Mouse (Mus musculus): Measurements from ENCODE around the gene B3glct. TPM values are rescaled to one million over a fixed set of nuclear protein-coding genes. Genes with fewer than 3 reads are reported as not detected.

B3glct gene
- total and polyA plus RNA-seq, 3 experiments = 12.1 to 14.2 TPM; not detected in 1

DNA sequence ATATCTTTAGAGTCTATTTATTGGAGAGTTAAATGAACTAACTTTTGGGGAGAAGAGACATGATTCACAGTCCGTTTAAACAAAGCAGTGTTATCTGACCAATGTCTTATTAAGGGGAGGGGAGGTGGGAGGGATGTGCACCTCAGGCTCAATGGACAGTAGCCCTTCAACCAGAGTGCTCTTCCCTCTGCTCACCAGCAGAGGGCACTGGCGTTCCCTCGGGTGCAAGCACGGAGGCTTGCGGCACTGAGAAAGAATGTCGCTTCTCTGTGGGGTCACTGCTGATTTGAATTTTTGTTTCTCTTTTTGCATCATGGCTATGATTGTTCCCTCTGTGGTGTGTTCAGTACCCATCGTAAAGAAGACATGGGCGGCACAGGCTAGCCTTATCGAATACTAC is 67.0 kb downstream of the B3glct start:
- peak; percentile 25 for DNase-seq (ENCODE audit: low read depth, low spot score)
- no peak for TF ChIP-seq JUND (IDR thresholded peaks at IDR 0.05; ENCODE audit: low read depth, low read length)
- no peak for TF ChIP-seq USF1 (IDR thresholded peaks at IDR 0.05; ENCODE audit: low read depth, low read length)
- TF ChIP-seq TBP (IDR thresholded peaks at IDR 0.05; ENCODE audit: low read depth, low read length) = no peak
- TF ChIP-seq ZMIZ1 (IDR thresholded peaks at IDR 0.05; ENCODE audit: low read depth, low read length) = no peak
- TF ChIP-seq ZNF384 (IDR thresholded peaks at IDR 0.05; ENCODE audit: low read depth, low read length) = no peak
- no peak for TF ChIP-seq USF2 (IDR thresholded peaks at IDR 0.05; ENCODE audit: borderline replicate concordance in 1 of 2, insufficient read depth in 1 of 2, low read depth in 1 of 2, low read length in 2 of 2)
- no peak for TF ChIP-seq SIN3A (IDR thresholded peaks at IDR 0.05; ENCODE audit: low read length)
- no peak for TF ChIP-seq ELF1 (IDR thresholded peaks at IDR 0.05; ENCODE audit: low read depth, low read length)
- TF ChIP-seq NRF1 (IDR thresholded peaks at IDR 0.05; ENCODE audit: insufficient read depth, low read depth, low read length, poor library complexity, severe bottlenecking) = no peak
- no peak for TF ChIP-seq EP300 (IDR thresholded peaks at IDR 0.05; ENCODE audit: low read depth in 1 of 2, low read length in 2 of 2)
- peak; percentile 69 to 86 (median 76) for TF ChIP-seq CTCF (IDR thresholded peaks at IDR 0.05 in 2 of 3, conservative IDR thresholded peaks at IDR 0.05 in 1 of 3; ENCODE audit: control insufficient read depth in 1 of 3, insufficient read depth in 1 of 3, low read depth in 2 of 3, low read length in 3 of 3, poor library complexity in 1 of 3, severe bottlenecking in 1 of 3)
- no peak for TF ChIP-seq ETS1 (IDR thresholded peaks at IDR 0.05; ENCODE audit: low read depth, low read length)
- no peak for TF ChIP-seq POLR2AphosphoS2 (IDR thresholded peaks at IDR 0.05; ENCODE audit: low read length)
- no peak for TF ChIP-seq CHD2 (IDR thresholded peaks at IDR 0.05; ENCODE audit: low read length)
- TF ChIP-seq POLR2A (IDR thresholded peaks at IDR 0.05; ENCODE audit: control insufficient read depth in 1 of 2, insufficient read depth in 1 of 2, low read depth in 1 of 2, low read length in 2 of 2, poor library complexity in 1 of 2) = no peak
- TF ChIP-seq RCOR1 (IDR thresholded peaks at IDR 0.05; ENCODE audit: low read depth, low read length) = no peak
- peak; percentile 35 for TF ChIP-seq RAD21 (IDR thresholded peaks at IDR 0.05; ENCODE audit: low read depth, low read length)
- no peak for TF ChIP-seq NELFE (IDR thresholded peaks at IDR 0.05; ENCODE audit: low read depth, low read length)
- TF ChIP-seq E2F4 (IDR thresholded peaks at IDR 0.05; ENCODE audit: borderline replicate concordance, low read depth, low read length) = no peak
- TF ChIP-seq ZKSCAN1 (IDR thresholded peaks at IDR 0.05; ENCODE audit: low read depth, low read length) = no peak
- no peak for TF ChIP-seq GATA1 (IDR thresholded peaks at IDR 0.05; ENCODE audit: low read depth, low read length)
- no peak for TF ChIP-seq MYB (IDR thresholded peaks at IDR 0.05; ENCODE audit: low read depth, low read length)
- TF ChIP-seq SMC3 (IDR thresholded peaks at IDR 0.05; ENCODE audit: low read depth, low read length) = peak; percentile 48
- TF ChIP-seq ZC3H11A (IDR thresholded peaks at IDR 0.05; ENCODE audit: low read depth, low read length) = peak; percentile 22; the same call in 1 of the 2 replicates
- TF ChIP-seq GABPA (IDR thresholded peaks at IDR 0.05; ENCODE audit: low read depth, low read length) = no peak
- no peak for TF ChIP-seq MYC (IDR thresholded peaks at IDR 0.05; ENCODE audit: low read depth, low read length)
- no peak for TF ChIP-seq MXI1 (IDR thresholded peaks at IDR 0.05; ENCODE audit: low read depth, low read length)
- no peak for TF ChIP-seq UBTF (IDR thresholded peaks at IDR 0.05; ENCODE audit: borderline replicate concordance, insufficient read depth, low read depth, low read length)
- TF ChIP-seq KAT2A (conservative IDR thresholded peaks at IDR 0.05; ENCODE audit: low read depth, low read length) = no peak
- no peak for TF ChIP-seq POLR2AphosphoS5 (IDR thresholded peaks at IDR 0.05; ENCODE audit: borderline replicate concordance, low read depth, low read length)
- TF ChIP-seq TCF12 (IDR thresholded peaks at IDR 0.05; ENCODE audit: low read depth, low read length) = no peak
- no peak for TF ChIP-seq BHLHE40 (IDR thresholded peaks at IDR 0.05; ENCODE audit: borderline replicate concordance, low read depth, low read length)
- no peak for TF ChIP-seq MAFK (IDR thresholded peaks at IDR 0.05; ENCODE audit: borderline replicate concordance, low read depth, low read length)
- no peak for TF ChIP-seq MAX (IDR thresholded peaks at IDR 0.05; ENCODE audit: low read length)
- TF ChIP-seq MEF2A (IDR thresholded peaks at IDR 0.05; ENCODE audit: extremely low read depth, insufficient replicate concordance, low read depth, low read length, poor library complexity, severe bottlenecking) = no peak
- no peaks in the 10 kb centered on the region for H3K79me2 ChIP-seq (ENCODE audit: control insufficient read depth, insufficient read depth, low read length, poor library complexity)
- no peaks in the 10 kb centered on the region for H3K4me1 ChIP-seq (ENCODE audit: control insufficient read depth in 1 of 2, insufficient read depth in 2 of 2, low read length in 2 of 2)
- H3K27me3 ChIP-seq (ENCODE audit: control insufficient read depth in 1 of 2, insufficient read depth in 2 of 2, low read length in 2 of 2) = no peaks in the 10 kb centered on the region; a peak in 1 of 4 replicates
- H3K9me3 ChIP-seq (replicated peaks; ENCODE audit: insufficient read depth, low read length) = no peaks in the 10 kb centered on the region
- no peak overlapping the region for H3K27ac ChIP-seq (ENCODE audit: control insufficient read depth, low read depth, low read length)
- no peaks in the 10 kb centered on the region for H3K36me3 ChIP-seq (ENCODE audit: control insufficient read depth in 1 of 2, insufficient read depth in 2 of 2, low read length in 2 of 2)
- no peak overlapping the region for H3K4me3 ChIP-seq (ENCODE audit: control insufficient read depth in 1 of 2, insufficient read depth in 1 of 2, low read depth in 2 of 2, low read length in 2 of 2)
- H3K9ac ChIP-seq (ENCODE audit: control insufficient read depth, low read depth, low read length, poor library complexity, severe bottlenecking) = no peak overlapping the region

Data from MEL (cell line).